In the genomic region with DNA sequence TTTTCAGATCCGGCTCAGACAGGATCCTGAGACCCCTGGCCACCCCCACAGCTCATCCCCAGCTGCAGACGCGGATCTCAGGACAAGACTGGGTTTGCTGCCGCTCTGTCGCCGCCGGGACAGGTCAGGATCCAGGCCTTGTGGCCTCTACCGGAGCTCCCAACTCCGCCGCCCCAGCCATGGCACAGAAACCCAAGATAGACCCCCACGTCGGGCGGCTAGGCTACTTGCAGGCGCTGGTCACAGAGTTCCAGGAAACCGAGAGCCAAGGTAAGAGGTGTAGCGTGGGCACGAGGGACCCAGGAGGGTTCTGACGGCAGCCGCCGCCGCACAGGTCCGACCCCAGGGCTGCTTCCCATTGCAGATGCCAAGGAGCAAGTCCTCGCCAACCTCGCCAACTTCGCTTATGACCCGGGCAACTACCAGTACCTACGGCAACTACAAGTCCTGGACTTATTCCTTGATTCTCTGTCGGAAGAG, we compare ENCODE assay signal across 1 mouse cellular context.
TF ChIP-seq lines count a peak whose summit lies in the region.

No protein-coding gene starts in this region.

TF ChIP-seq in MEL, 35 proteins besides CTCF, POLR2A, EP300 and RAD21 (continued from another document):
- TF ChIP-seq SMC3 (IDR thresholded peaks at IDR 0.05; ENCODE audit: low read depth, low read length) (no peak), MXI1 (IDR thresholded peaks at IDR 0.05; ENCODE audit: low read depth, low read length) (peak; percentile 63; the same call in 1 of the 2 replicates), GATA1 (IDR thresholded peaks at IDR 0.05; ENCODE audit: low read depth, low read length) (no peak), SIN3A (IDR thresholded peaks at IDR 0.05; ENCODE audit: low read length) (peak; percentile 23), ZNF384 (IDR thresholded peaks at IDR 0.05; ENCODE audit: low read depth, low read length) (no peak), NELFE (IDR thresholded peaks at IDR 0.05; ENCODE audit: low read depth, low read length) (no peak; the same call in 1 of the 2 replicates)
